Mouse (Mus musculus) forebrain, embryonic 10.5 days (tissue): ENCODE results near the gene Lefty1. TPM values are rescaled to one million over a fixed set of nuclear protein-coding genes. Genes with fewer than 3 reads are reported as not detected.
A peak's percentile ranks its signal among the peaks of the same experiment; 100 is the strongest.
"Not testable (repeated sequence)": the region's sequence is repeated elsewhere in the genome, so short reads cannot be mapped to it uniquely, and the experiment has no call there.

ENCODE experiments used
- DNase-seq: peaks from one replicate; pipeline ENCODE4 v3.0.0-alpha.2; 2017; ENCODE audit warnings: low spot score; ENCODE audit errors: extremely low spot score
- H3K27ac ChIP-seq: fragments of 300-500 bp; sonication (generic); 2 replicates; pipeline ENCODE4 v1.5.1; 2016; ENCODE audit warnings: mild to moderate bottlenecking
- H3K27me3 ChIP-seq: fragments of 300-500 bp; sonication (generic); 2 replicates; pipeline ENCODE4 v1.6.1; 2016; ENCODE audit warnings: mild to moderate bottlenecking; ENCODE audit not compliant: poor library complexity, severe bottlenecking
- H3K36me3 ChIP-seq: fragments of 300-500 bp; sonication (generic); replicated peaks from 2 replicates; pipeline ENCODE4 v1.6.1; 2016; ENCODE audit warnings: mild to moderate bottlenecking, moderate library complexity
- H3K4me1 ChIP-seq: fragments of 300-500 bp; sonication (generic); 2 replicates; pipeline ENCODE4 v1.6.1; 2016
- H3K4me3 ChIP-seq: fragments of 300-500 bp; sonication (generic); 2 replicates; pipeline ENCODE4 v1.5.1; 2016; ENCODE audit warnings: mild to moderate bottlenecking, moderate library complexity
- H3K9me3 ChIP-seq: fragments of 300-500 bp; sonication (generic); 2 replicates; pipeline ENCODE4 v1.6.1; 2016; ENCODE audit warnings: mild to moderate bottlenecking, moderate library complexity
- WGBS: fragments of 180-500 bp; shearing (Covaris S2); methylation state at CpG from one replicate; pipeline ENCODE4 v1.1.7; 2016; 5-methylcytosine and 5-hydroxymethylcytosine counted together
- polyA plus RNA-seq: library from polyadenylated mRNA; unstranded; fragments of >200 nt; fragmentation: Nextera tagmentation; extraction: Ambion mirVana; gene quantifications from 2 replicates; pipeline ENCODE4 v1.2.1, GENCODE M21; 2016

Lefty1 gene
- polyA plus RNA-seq, 1 experiment from 2014 or later, result 0.69 TPM

GRCm38 (mm10) chr1:180926286-180926685, 8.5 kb upstream of the Lefty1 start:
- no peak for DNase-seq
- Histone ChIP-seq H3K36me3 (no peaks in the 10 kb centered on the region), H3K9me3 (no peaks in the 10 kb centered on the region), H3K4me3 (no peak overlapping the region), H3K27ac (no peak overlapping the region), H3K27me3 (no peaks in the 10 kb centered on the region), H3K4me1 (no peaks in the 10 kb centered on the region)
- 66% methylated on average over 4 of the region's 4 CpGs for WGBS

GRCm38 (mm10) chr1:180929599-180929998, 5.2 kb upstream of the Lefty1 start:
- Histone ChIP-seq H3K9me3 (no peaks in the 10 kb centered on the region), H3K4me3 (no peak overlapping the region), H3K36me3 (no peaks in the 10 kb centered on the region), H3K27ac (no peak overlapping the region), H3K27me3 (peaks cover 19% of the 10 kb centered on the region), H3K4me1 (peaks cover 16% of the 10 kb centered on the region)
- DNase-seq, result no peak
- 75% methylated on average over 2 of the region's 2 CpGs for WGBS

GRCm38 (mm10) chr1:180931106-180931505, 3.7 kb upstream of the Lefty1 start:
- Histone ChIP-seq H3K27me3 (peaks cover 34% of the 10 kb centered on the region), H3K36me3 (no peaks in the 10 kb centered on the region), H3K4me3 (no peak overlapping the region), H3K27ac (no peak overlapping the region), H3K4me1 (peaks cover 20% of the 10 kb centered on the region), H3K9me3 (no peaks in the 10 kb centered on the region)
- DNase-seq, result no peak
- 86% methylated on average over 3 of the region's 3 CpGs for WGBS

- peaks cover 37% of the 10 kb centered on the region for H3K4me1 ChIP-seq
- no peaks in the 10 kb centered on the region for H3K9me3 ChIP-seq
- H3K36me3 ChIP-seq, result no peaks in the 10 kb centered on the region
- no peak overlapping the region for H3K27ac ChIP-seq
- WGBS, result 14% methylated on average over 6 of the region's 6 CpGs
- H3K4me3 ChIP-seq, result no peak overlapping the region
- peaks cover 60% of the 10 kb centered on the region for H3K27me3 ChIP-seq
- DNase-seq, result no peak
These were observed 1.2 kb upstream of the Lefty1 start for GRCm38 (mm10) chr1:180933659-180934058.

GRCm38 (mm10) chr1:180936610-180937398, 2.0 kb downstream of the Lefty1 start:
- Histone ChIP-seq H3K4me3 (peak overlapping the region; percentile 41), H3K4me1 (peaks cover 45% of the 10 kb centered on the region), H3K27me3 (peaks cover 85% of the 10 kb centered on the region)
- H3K27ac ChIP-seq, DNase-seq, H3K9me3 ChIP-seq, H3K36me3 ChIP-seq: not testable (repeated sequence)
- WGBS, result 1% methylated on average over 41 of the region's 41 CpGs

- Histone ChIP-seq H3K4me1 (peaks cover 53% of the 10 kb centered on the region), H3K27me3 (peaks cover 93% of the 10 kb centered on the region)
- H3K9me3 ChIP-seq, H3K36me3 ChIP-seq, H3K4me3 ChIP-seq, H3K27ac ChIP-seq, DNase-seq: not testable (repeated sequence)
- WGBS, result 10% methylated on average over 13 of the region's 13 CpGs
These were observed 2.8 kb downstream of the Lefty1 start for GRCm38 (mm10) chr1:180937631-180938030.

GRCm38 (mm10) chr1:180938781-180939180, 4.0 kb downstream of the Lefty1 start:
- 89% methylated on average over 2 of the region's 2 CpGs for WGBS
- H3K27ac ChIP-seq, H3K9me3 ChIP-seq, DNase-seq, H3K36me3 ChIP-seq, H3K4me3 ChIP-seq: not testable (repeated sequence)
- peaks cover 53% of the 10 kb centered on the region for H3K4me1 ChIP-seq
- peaks cover 94% of the 10 kb centered on the region for H3K27me3 ChIP-seq

GRCm38 (mm10) chr1:180940776-180941460, 6.1 kb downstream of the Lefty1 start:
- Histone ChIP-seq H3K27me3 (peaks cover 88% of the 10 kb centered on the region), H3K27ac (no peak overlapping the region), H3K4me3 (no peak overlapping the region), H3K36me3 (no peaks in the 10 kb centered on the region), H3K4me1 (peaks cover 51% of the 10 kb centered on the region), H3K9me3 (no peaks in the 10 kb centered on the region)
- WGBS, result 84% methylated on average over 7 of the region's 7 CpGs
- DNase-seq, result no peak

- Histone ChIP-seq H3K4me1 (peaks cover 49% of the 10 kb centered on the region), H3K36me3 (no peaks in the 10 kb centered on the region), H3K27me3 (peaks cover 80% of the 10 kb centered on the region), H3K27ac (peak overlapping the region; percentile 79), H3K4me3 (peak overlapping the region; percentile 82), H3K9me3 (no peaks in the 10 kb centered on the region)
- peak; percentile 41 for DNase-seq
- WGBS, result 3% methylated on average over 18 of the region's 18 CpGs
These were observed 6.9 kb downstream of the Lefty1 start for GRCm38 (mm10) chr1:180941726-180942125.

- Histone ChIP-seq H3K4me1 (peaks cover 42% of the 10 kb centered on the region), H3K9me3 (no peaks in the 10 kb centered on the region), H3K27me3 (peaks cover 73% of the 10 kb centered on the region), H3K27ac (peak within 1 kb of the TSS; percentile 79), H3K36me3 (no peaks in the 10 kb centered on the region), H3K4me3 (peak within 1 kb of the TSS; percentile 82)
- WGBS, result under 1% methylated on average over 73 of the region's 73 CpGs
- peak; percentile 70 for DNase-seq
These were observed 7.6 kb downstream of the Lefty1 start, which contains the start of gene Tmem63a for GRCm38 (mm10) chr1:180942166-180943031. Gene Tmem63a, plus strand, starts transcription at chr1:180942344.

GRCm38 (mm10) chr1:180943032-180943644, 8.3 kb downstream of the Lefty1 start:
- H3K9me3 ChIP-seq, result no peaks in the 10 kb centered on the region
- no peak for DNase-seq
- 40% methylated on average over 11 of the region's 11 CpGs for WGBS
- H3K4me1 ChIP-seq, result peaks cover 36% of the 10 kb centered on the region
- H3K27me3 ChIP-seq, result peaks cover 66% of the 10 kb centered on the region
- peak overlapping the region; percentile 82 for H3K4me3 ChIP-seq
- no peak overlapping the region for H3K27ac ChIP-seq
- H3K36me3 ChIP-seq, result no peaks in the 10 kb centered on the region

- peaks cover 36% of the 10 kb centered on the region for H3K4me1 ChIP-seq
- H3K27me3 ChIP-seq, result peaks cover 58% of the 10 kb centered on the region
- H3K9me3 ChIP-seq, result no peaks in the 10 kb centered on the region
- WGBS, result 79% methylated on average over 1 of the region's 1 CpGs
- H3K36me3 ChIP-seq, result no peaks in the 10 kb centered on the region
- H3K4me3 ChIP-seq, result no peak overlapping the region
- no peak overlapping the region for H3K27ac ChIP-seq
- no peak for DNase-seq
These were observed 9.1 kb downstream of the Lefty1 start for GRCm38 (mm10) chr1:180943896-180944295.
